Mouse (Mus musculus) brown adipose tissue, adult 24 weeks (tissue): ENCODE measurements around the gene Pdilt. TPM values are rescaled to one million over a fixed set of nuclear protein-coding genes. Genes with fewer than 3 reads are reported as not detected.

Experiments
- H3K27ac ChIP-seq: fragments of 200-500 bp; replicated peaks from 2 replicates; pipeline ENCODE4 v1.5.1; 2012; ENCODE audit warnings: low read depth, mild to moderate bottlenecking, low read length
- H3K4me1 ChIP-seq: fragments of 200-500 bp; 2 replicates; pipeline ENCODE4 v1.6.1; 2012; ENCODE audit warnings: low read length, mixed read lengths; ENCODE audit not compliant: control insufficient read depth, insufficient read depth, insufficient read length
- H3K4me3 ChIP-seq: fragments of 200-500 bp; 2 replicates; pipeline ENCODE4 v1.5.1; 2012; ENCODE audit warnings: low read depth, mild to moderate bottlenecking, low read length, moderate library complexity; ENCODE audit not compliant: insufficient read depth
- polyA plus RNA-seq: library from polyadenylated mRNA; stranded (reverse); fragments of >200 nt; gene quantifications from 2 replicates; pipeline ENCODE4 v1.2.4, GENCODE M21; 2012; ENCODE audit not compliant: missing spikeins, insufficient read depth, insufficient read length

Pdilt gene
- polyA plus RNA-seq, 1 experiment = not detected

- Histone ChIP-seq H3K4me3 (no peak overlapping the region), H3K27ac (no peak overlapping the region)
These were observed 69.1 kb downstream of the Pdilt start for GRCm38 (mm10) chr7:119454192-119454591.

GRCm38 (mm10) chr7:119443849-119444248 is 79.4 kb downstream of the Pdilt start:
- Histone ChIP-seq H3K4me3 (no peak overlapping the region), H3K4me1 (no peaks in the 10 kb centered on the region), H3K27ac (no peak overlapping the region)

More at GRCm38 (mm10) chr7:119454192-119454591, 69.1 kb downstream of the Pdilt start:
- no peaks in the 10 kb centered on the region for H3K4me1 ChIP-seq

GRCm38 (mm10) chr7:119441938-119442337 is 81.4 kb downstream of the Pdilt start:
- H3K4me1 ChIP-seq = no peaks in the 10 kb centered on the region
- H3K4me3 ChIP-seq = no peak overlapping the region
- no peak overlapping the region for H3K27ac ChIP-seq

Other genes starting within 250 kb of the Pdilt start
- gene Gp2, start 64.2 kb downstream of the Pdilt start, polyA plus RNA-seq = not detected in 2 replicates
- gene Umod, start 44.2 kb downstream of the Pdilt start, polyA plus RNA-seq = not detected in 2 replicates
- 2.0 and 3.3 TPM in 2 replicates for gene Acsm5, start 4.0 kb downstream of the Pdilt start, polyA plus RNA-seq
- not detected in 2 replicates for gene Acsm2, start 30.9 kb upstream of the Pdilt start, polyA plus RNA-seq
- 0.67 TPM in 1 of 2 replicates, not detected in the other for gene Acsm1, start 83.5 kb upstream of the Pdilt start, polyA plus RNA-seq
- not detected in 2 replicates for gene Acsm4, start 166.5 kb upstream of the Pdilt start, polyA plus RNA-seq
- 14.5 and 16.7 TPM in 2 replicates for gene Thumpd1, start 197.3 kb upstream of the Pdilt start, polyA plus RNA-seq
- 87.9 and 175 TPM in 2 replicates for gene Acsm3, start 237.4 kb upstream of the Pdilt start, polyA plus RNA-seq